18 mouse cellular contexts compared by ENCODE assay signal in the genomic region with DNA sequence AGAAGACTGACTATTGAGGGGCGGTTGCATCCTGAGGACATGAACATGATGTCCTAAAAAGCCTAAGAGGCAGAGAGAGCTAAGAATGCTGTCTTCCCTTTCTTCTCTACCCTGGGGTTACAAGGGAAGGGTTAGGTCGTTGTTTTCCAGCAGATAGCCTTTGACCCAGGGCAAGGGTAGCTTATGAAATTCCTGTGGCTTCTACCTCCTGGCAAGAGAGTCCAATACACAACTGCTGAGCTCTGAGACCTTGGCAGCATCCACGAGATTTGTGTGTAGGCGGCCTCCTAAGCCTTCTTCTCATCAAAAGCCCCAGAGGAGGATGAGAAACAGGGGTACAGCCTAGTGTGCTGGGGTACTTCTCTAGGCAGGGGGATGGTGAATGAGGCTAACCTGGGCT. TPM values are rescaled to one million over a fixed set of nuclear protein-coding genes. Genes with fewer than 3 reads are reported as not detected.
DNase-seq lines count a peak whose midpoint lies in the region; ATAC-seq and TF ChIP-seq lines count a peak whose summit lies in the region.
"Had no signal": no experiment of that assay in that cellular context is flagged by ENCODE, and none has a peak within 500 bp of the region (broad histone marks: within the 10 kb centered on the region; RNA-seq: fewer than 3 reads in every experiment).

No protein-coding gene starts in this region.

- H3K9ac ChIP-seq in heart, embryonic 12.5 days, result no peak overlapping the region
- no peak overlapping the region for H3K9ac ChIP-seq in liver, adult 2 months (ENCODE audit: low read depth, low read length)
- H3K9ac ChIP-seq: embryonic facial prominence, embryonic 12.5 days; forebrain, embryonic 13.5 days; forebrain, embryonic 15.5 days; forebrain, postnatal 0 days had no signal

- no peak for ATAC-seq in heart, embryonic 12.5 days (ENCODE audit: insufficient number of reproducible peaks, low FRiP score)
- ATAC-seq: forebrain, embryonic 13.5 days; forebrain, embryonic 15.5 days; forebrain, postnatal 0 days had no signal

- H3K4me1 ChIP-seq in heart, embryonic 12.5 days (replicated peaks), result peaks cover 11% of the 10 kb centered on the region
- H3K4me1 ChIP-seq in liver, adult 2 months (ENCODE audit: control insufficient read depth, insufficient read depth, low read length), result no peaks in the 10 kb centered on the region
- H3K4me1 ChIP-seq: forebrain, embryonic 13.5 days; forebrain, embryonic 15.5 days had no signal

- peak; percentile 62 for DNase-seq in heart, adult 11 months
- DNase-seq in liver, adult 2 months (ENCODE audit: extremely low read depth, low read depth, low spot score), result peak; percentile 55
- DNase-seq in liver, result no peak
- peak; percentile 51 for DNase-seq in 3T3-L1 (ENCODE audit: low read depth, low spot score)
- DNase-seq in adrenal gland, adult 2 months, result no peak
- DNase-seq: adrenal gland, postnatal 10 days; adrenal gland, postnatal 25 days; cerebellum, adult 11-12 months; cerebellum, adult 2 months; cerebellum, adult 9-10 months; cerebellum, postnatal 10 days; cerebellum, postnatal 25 days; forebrain, postnatal 0 days had no signal

- H3K36me3 ChIP-seq in heart, embryonic 12.5 days, result no peaks in the 10 kb centered on the region
- no peaks in the 10 kb centered on the region for H3K36me3 ChIP-seq in liver, adult 2 months (ENCODE audit: control insufficient read depth, insufficient read depth, low read length)
- H3K36me3 ChIP-seq: embryonic facial prominence, embryonic 10.5 days; embryonic facial prominence, embryonic 12.5 days; forebrain, embryonic 15.5 days had no signal

- H3K9me3 ChIP-seq in heart, embryonic 12.5 days (replicated peaks), result peaks cover 5% of the 10 kb centered on the region; the same call in 1 of the 2 replicates
- H3K9me3 ChIP-seq: embryonic facial prominence, embryonic 12.5 days; forebrain, embryonic 13.5 days; forebrain, embryonic 15.5 days had no signal

- WGBS in heart, embryonic 12.5 days, result 57% methylated on average over 4 of the region's 4 CpGs
- 40% methylated on average over 4 of the region's 4 CpGs for WGBS in liver, adult 2 months

- H3K79me2 ChIP-seq in liver, adult 2 months (ENCODE audit: control insufficient read depth, insufficient read depth, low read length), result no peaks in the 10 kb centered on the region

- H3K4me3 ChIP-seq in heart, embryonic 12.5 days, result no peak overlapping the region
- no peak overlapping the region for H3K4me3 ChIP-seq in liver, adult 2 months (ENCODE audit: insufficient read depth, low read depth, low read length)
- H3K4me3 ChIP-seq: embryonic facial prominence, embryonic 10.5 days; embryonic facial prominence, embryonic 12.5 days; forebrain, embryonic 13.5 days; forebrain, embryonic 15.5 days had no signal

- TF ChIP-seq POLR2A in liver, adult 2 months (IDR thresholded peaks at IDR 0.05; ENCODE audit: extremely low read depth, insufficient read depth, low read length), result no peak

- no peak overlapping the region for H3K4me2 ChIP-seq in heart, embryonic 12.5 days
- H3K4me2 ChIP-seq: embryonic facial prominence, embryonic 12.5 days; forebrain, embryonic 13.5 days; forebrain, embryonic 15.5 days had no signal

- H3K27me3 ChIP-seq in heart, embryonic 12.5 days (replicated peaks), result no peaks in the 10 kb centered on the region
- no peaks in the 10 kb centered on the region for H3K27me3 ChIP-seq in liver, adult 2 months (ENCODE audit: control insufficient read depth, insufficient read depth, low read length)
- H3K27me3 ChIP-seq: embryonic facial prominence, embryonic 12.5 days; forebrain, embryonic 13.5 days; forebrain, embryonic 15.5 days had no signal

- no peak overlapping the region for H3K27ac ChIP-seq in heart, embryonic 12.5 days (ENCODE audit: poor library complexity, severe bottlenecking)
- no peak overlapping the region for H3K27ac ChIP-seq in liver, adult 2 months (replicated peaks; ENCODE audit: insufficient read depth, low read depth, low read length)
- H3K27ac ChIP-seq: embryonic facial prominence, embryonic 10.5 days; embryonic facial prominence, embryonic 12.5 days; forebrain, embryonic 13.5 days; forebrain, embryonic 15.5 days had no signal

- TF ChIP-seq CTCF in liver, adult 2 months (IDR thresholded peaks at IDR 0.05; ENCODE audit: low read depth, low read length), result no peak

RNA-seq across cellular contexts. Expression of a gene that starts 49.8 kb away (rescaled TPM):
- 7.0 TPM in 2 replicates for polyA plus RNA-seq in heart, embryonic 12.5 days (2016; fragmentation: Nextera tagmentation; extraction: Ambion mirVana)
- total RNA-seq in liver, adult 2 months (2014; rRNA removed), result 0.94 and 1.5 TPM in 2 replicates
- polyA plus RNA-seq in liver, adult 2 months (2012; rRNA removed), result 4.4 and 4.5 TPM in 2 replicates
- total RNA-seq in adrenal gland, adult 2 months (2021), result 100 to 1,000 TPM in 1 of 2 experiments, 10 to 100 TPM in 1; 98.1 to 114 TPM
- polyA plus RNA-seq in adrenal gland, adult 2 months (2012; rRNA removed), result 169 and 174 TPM in 2 replicates

Comparison
In these comparisons a context has a peak if more than half of its experiments do, and no peak if none do; other contexts are left out.
1. DNase-seq: peak in heart, adult 11 months (single experiment), liver, adult 2 months (single experiment) and 3T3-L1 (single experiment); none in liver (single experiment) and adrenal gland, adult 2 months (single experiment).
2. RNA of a gene that starts 49.8 kb away (polyA plus RNA-seq): 169 to 174 TPM in adrenal gland, adult 2 months; 7.0 TPM in heart, embryonic 12.5 days and 4.4 to 4.5 TPM in liver, adult 2 months; every median in the first group is over 10 times any median in the second.